Mouse (Mus musculus) adrenal gland, adult 8-10 months (tissue): ENCODE results near the gene Rnd2. TPM values are rescaled to one million over a fixed set of nuclear protein-coding genes. Genes with fewer than 3 reads are reported as not detected.

Experiments
- microRNA-seq, 2 experiments: library from miRNA; unstranded; fragments of <30 nt; microRNA quantifications; one replicate each; pipeline ENCODE4 v1.2.0; 2022
- total RNA-seq, 4 experiments: library from RNA; stranded (reverse); gene quantifications; 2 replicates each; pipeline ENCODE4 v1.2.4; 2022

Rnd2 gene
- total RNA-seq, 4 experiments from 2014 or later: 9.2 to 23.8 (median 16.2) TPM

Small RNA genes within 50 kb of the gene (microRNA-seq; reads per million reads assigned to microRNA genes)
- gene Mir6929: 0.84 to 1.1 reads per million in 2 experiments

Other genes starting within 250 kb of the Rnd2 start
- gene Ezh1, start 238.5 kb upstream of the Rnd2 start, total RNA-seq: 10 to 100 TPM; 39.9 to 59.3 (median 47.7) TPM
- gene Ramp2, start 219.0 kb upstream of the Rnd2 start, total RNA-seq: 10 to 100 TPM; 26.3 to 56.5 (median 40.7) TPM
- gene Vps25, start 211.3 kb upstream of the Rnd2 start, total RNA-seq: 100 to 1,000 TPM; 109 to 120 (median 113) TPM
- 1 to 10 TPM; 2.8 to 6.7 (median 4.9) TPM for gene Wnk4, start 204.4 kb upstream of the Rnd2 start, total RNA-seq
- gene Cntd1, start 186.0 kb upstream of the Rnd2 start, total RNA-seq: under 1 TPM; 0.40 to 0.62 (median 0.57) TPM
- 10 to 100 TPM; 67.9 to 76.1 (median 74.4) TPM for gene Coa3, start 185.9 kb upstream of the Rnd2 start, total RNA-seq
- 100 to 1,000 TPM; 161 to 204 (median 178) TPM for gene Becn1, start 162.7 kb upstream of the Rnd2 start, total RNA-seq
- gene Psme3, start 148.8 kb upstream of the Rnd2 start, total RNA-seq: 100 to 1,000 TPM; 120 to 143 (median 125) TPM
- 1 to 10 TPM; 4.9 to 10.0 (median 6.8) TPM for gene Aoc2, start 139.9 kb upstream of the Rnd2 start, total RNA-seq
- gene Aoc3, start 134.4 kb upstream of the Rnd2 start, total RNA-seq: 100 to 1,000 TPM in 1 of 4 experiments, 10 to 100 TPM in 3; 22.9 to 107 (median 42.7) TPM
- gene G6pc, start 97.4 kb upstream of the Rnd2 start, total RNA-seq: 1 to 10 TPM; 2.7 to 5.1 (median 4.6) TPM
- 10 to 100 TPM; 33.7 to 41.1 (median 37.0) TPM for gene Aarsd1, start 47.4 kb upstream of the Rnd2 start, total RNA-seq
- 1 to 10 TPM; 1.7 to 8.4 (median 5.6) TPM for gene Gm27029, start 40.2 kb upstream of the Rnd2 start, total RNA-seq
- 10 to 100 TPM; 31.4 to 37.4 (median 33.0) TPM for gene Rundc1, start 39.9 kb upstream of the Rnd2 start, total RNA-seq
- 1 to 10 TPM; 3.5 to 8.7 (median 6.0) TPM for gene Ptges3l, start 39.7 kb upstream of the Rnd2 start, total RNA-seq
- 10 to 100 TPM; 48.6 to 99.3 (median 63.5) TPM for gene Rpl27, start 22.7 kb upstream of the Rnd2 start, total RNA-seq
- gene Ifi35, start 16.6 kb upstream of the Rnd2 start, total RNA-seq: 10 to 100 TPM; 34.4 to 50.3 (median 46.5) TPM
- gene Vat1, start 1.2 kb downstream of the Rnd2 start, total RNA-seq: 100 to 1,000 TPM; 135 to 192 (median 171) TPM
- gene Brca1, start 87.0 kb downstream of the Rnd2 start, total RNA-seq: 1 to 10 TPM; 1.0 to 3.0 (median 1.3) TPM
- gene Nbr1, start 87.2 kb downstream of the Rnd2 start, total RNA-seq: 100 to 1,000 TPM; 127 to 165 (median 149) TPM
- 10 to 100 TPM; 12.6 to 23.8 (median 18.7) TPM for gene Tmem106a, start 117.2 kb downstream of the Rnd2 start, total RNA-seq
- gene Gm11634, start 134.3 kb downstream of the Rnd2 start, total RNA-seq: not detected
- 10 to 100 TPM; 30.5 to 45.6 (median 33.6) TPM for gene Rdm1, start 162.2 kb downstream of the Rnd2 start, total RNA-seq
- gene Arl4d, start 200.5 kb downstream of the Rnd2 start, total RNA-seq: 10 to 100 TPM; 12.5 to 22.1 (median 16.4) TPM